Mouse (Mus musculus) urinary bladder, postnatal 36 days (tissue): ENCODE results near the gene Alpk1.
"Not testable (repeated sequence)": the region's sequence is repeated elsewhere in the genome, so short reads cannot be mapped to it uniquely, and the experiment has no call there.

ENCODE experiments used
- DNase-seq, 2 experiments: peaks; one replicate each; pipeline ENCODE4 v3.0.0; 2022; ENCODE audit warnings: low spot score in 2 of 2, mixed read lengths in 1 of 2

Gene Alpk1

DNA sequence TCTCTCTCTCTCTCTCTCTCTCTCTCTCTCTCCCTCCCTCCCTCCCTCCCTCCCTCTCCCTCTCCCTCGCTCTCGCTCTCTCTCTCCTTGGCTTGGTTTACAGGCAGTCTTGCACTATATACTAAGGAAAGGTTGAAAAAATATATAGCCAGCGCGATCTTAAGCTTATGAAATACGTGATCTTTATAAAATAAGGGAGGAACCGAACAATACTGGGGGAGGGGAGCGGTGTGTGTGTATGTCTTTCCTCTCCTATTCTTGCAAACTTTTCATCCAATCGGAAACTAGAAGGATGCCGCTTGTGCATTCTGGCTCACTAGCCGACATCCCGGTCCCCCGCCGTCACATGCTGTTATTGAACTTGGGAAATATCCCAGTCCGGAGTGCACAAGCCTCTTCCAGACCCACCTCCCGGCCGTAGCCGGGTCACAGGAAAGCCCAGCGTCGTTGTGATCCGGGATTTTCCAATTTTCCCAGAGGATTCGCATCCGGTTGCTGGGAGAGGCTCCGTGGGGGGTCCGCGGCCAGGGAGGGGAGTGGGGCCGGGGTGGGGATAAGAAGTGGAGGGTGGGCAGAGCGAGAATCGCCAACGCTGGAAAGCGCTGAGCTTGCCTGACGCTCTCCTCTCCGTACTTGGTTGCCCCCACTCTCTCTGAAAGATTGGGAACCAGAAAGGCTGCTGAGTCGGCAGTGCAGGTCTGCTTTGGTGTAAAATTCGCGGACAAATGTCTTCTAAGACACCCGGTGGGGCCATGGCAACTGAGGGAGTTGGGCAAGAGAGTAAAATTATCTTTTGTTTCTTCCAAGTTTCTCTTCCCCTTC, 10.1 kb upstream of the Alpk1 start:
- DNase-seq, result peak in 1 of 2 experiments; percentile 13

DNA sequence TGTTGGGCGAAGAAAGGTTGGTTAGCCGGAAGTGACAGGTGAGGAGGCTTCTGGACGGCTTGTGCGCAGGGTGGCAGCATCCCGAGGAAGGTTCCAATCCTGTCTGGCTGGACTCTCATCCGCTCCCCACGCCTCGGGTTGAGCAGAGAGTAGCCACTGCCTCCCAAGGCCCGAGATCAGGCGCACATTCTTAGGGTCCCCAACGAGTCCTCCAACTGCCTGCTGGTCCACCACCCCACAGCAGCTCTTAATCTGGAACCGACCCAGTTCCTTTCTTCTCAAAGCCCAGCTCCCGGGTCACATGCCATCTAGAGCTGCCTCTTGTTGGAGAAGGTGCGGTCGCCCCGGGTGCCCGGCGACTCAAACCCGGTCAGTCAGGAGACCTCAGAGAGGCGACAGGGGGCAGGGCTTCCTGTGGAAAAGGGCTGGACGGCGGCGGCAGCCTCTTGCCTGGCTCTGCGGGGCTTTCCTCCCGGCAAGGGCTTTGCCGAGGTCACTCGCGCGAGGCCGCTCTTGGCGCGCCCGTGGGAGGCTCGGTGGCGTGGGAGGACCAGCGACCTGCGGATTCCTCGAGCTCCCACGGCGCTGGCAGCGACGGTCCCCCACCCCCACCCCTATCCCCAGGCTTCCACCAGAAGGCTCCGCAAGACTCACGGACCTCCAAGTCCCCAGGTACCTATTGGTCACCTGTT, 9.3 kb upstream of the Alpk1 start, which contains the start of gene Tifa:
Gene Tifa, plus strand, starts transcription at position 306 of the 692 bp plus-strand sequence.
- peak; percentile 59 to 67 for DNase-seq

DNA sequence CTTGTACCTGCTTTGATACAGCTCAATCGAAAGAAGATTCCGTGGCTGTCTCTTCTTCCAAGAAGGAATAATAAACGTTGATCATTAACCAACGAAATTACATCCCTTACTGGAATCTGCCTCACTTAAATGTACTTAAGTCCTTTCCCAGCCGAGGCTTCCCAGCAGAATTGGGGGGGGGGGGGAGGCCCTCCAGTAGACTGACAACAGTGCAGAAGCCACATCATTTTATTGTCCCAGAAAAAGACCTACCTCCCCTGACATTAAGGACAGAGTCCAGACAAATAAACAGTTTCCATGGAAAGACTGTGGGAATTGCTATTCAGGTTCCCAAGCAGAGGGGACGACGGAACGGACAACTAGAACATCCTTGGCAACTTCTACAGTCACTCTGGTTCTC, 8.6 kb upstream of the Alpk1 start:
- no peak for DNase-seq

DNA sequence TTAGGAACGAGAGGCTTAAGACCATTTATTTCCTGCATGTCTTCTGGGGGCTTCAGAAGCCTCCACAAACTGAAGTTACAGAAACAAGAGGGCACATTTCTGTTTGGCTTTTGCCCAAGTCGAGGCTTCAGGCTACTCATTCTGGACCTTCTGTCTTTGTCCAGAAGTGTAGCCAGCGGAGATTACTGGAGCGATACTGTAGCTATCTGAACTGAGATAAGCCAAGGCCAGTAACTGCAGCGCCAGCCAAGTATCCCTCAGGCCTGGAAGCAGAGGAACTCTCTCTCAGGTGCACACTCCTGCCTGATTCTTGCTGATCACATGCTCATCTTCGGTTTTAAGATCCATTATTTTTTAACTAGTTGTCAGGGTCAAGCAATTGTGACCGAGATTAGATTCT, 7.7 kb upstream of the Alpk1 start:
- DNase-seq, result no peak

DNA sequence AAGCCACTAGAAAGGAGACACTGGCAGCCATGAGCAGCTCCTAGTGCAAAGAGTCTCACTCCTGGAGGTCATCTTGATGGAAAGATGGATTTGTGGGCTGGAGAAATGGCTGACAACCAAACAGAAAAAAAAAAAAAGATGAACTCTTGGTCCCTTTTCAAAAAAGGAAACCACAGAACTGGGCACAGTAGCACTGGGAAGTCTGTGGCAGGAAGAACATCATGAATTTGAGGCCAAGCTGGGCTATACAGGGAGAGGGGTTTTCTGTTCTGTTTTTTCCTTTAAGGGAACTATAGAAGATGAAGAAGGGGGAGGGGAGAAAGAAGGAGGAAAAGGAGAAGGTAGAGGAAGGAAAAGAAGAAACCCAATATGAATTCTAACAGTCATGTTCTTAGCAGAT, 6.7 kb upstream of the Alpk1 start:
- DNase-seq, result no peak

DNA sequence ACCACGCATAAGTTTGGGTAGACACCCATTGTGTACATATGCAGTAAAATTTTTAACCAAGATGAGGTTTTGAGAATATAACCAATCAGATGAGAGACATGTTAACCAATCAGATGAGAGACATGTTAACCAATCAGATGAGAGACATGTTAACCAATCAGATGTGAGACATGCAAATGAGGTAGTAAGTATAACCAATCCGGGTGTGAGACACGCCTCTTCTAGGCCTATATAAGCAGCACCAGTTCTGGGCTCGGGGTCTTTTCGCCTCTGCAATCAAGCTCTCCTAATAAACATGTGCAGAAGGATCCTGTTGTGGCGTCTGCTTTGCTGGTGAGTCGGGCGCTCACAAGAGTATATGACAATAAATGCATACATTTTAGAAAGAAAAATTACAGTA, 3.4 kb upstream of the Alpk1 start:
- not testable (repeated sequence) for DNase-seq

DNA sequence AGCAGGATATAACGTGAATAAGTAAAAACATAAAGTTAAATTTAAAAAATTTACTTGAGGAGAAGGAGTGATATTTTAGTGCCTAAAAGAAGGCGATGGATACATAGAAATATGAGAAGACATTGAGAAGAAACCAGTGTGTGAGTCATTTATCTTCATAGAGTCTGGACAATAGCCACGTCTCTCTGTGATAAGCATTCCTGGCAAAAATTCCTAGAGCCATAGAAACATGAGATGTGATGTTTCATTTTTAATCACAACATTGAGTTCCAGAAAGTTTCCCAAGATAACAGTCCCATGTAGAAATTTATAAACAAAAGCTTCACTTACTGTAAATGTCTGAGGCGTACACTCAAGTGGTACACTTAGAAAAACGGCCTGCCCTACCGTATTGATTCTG, 2.6 kb upstream of the Alpk1 start:
- no peak for DNase-seq

DNA sequence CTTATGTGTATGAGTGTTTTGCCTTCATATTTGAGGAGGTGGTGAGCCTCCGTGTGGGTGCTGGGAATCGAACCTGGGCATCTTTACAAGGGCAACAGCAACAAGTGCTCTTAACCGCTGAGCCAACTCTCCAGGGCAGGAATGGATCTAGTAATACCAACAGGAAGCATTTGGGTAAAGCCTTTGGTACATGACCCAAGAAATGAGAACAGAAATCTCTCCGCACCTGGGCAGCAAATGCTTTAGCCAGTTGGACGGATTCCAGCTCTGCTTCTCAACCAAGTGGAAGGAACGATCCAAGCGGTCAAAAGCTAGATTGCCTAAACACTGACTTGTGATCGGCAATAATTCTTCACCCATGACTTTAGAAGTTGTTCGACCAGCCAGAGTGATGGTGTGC, 594 bp upstream of the Alpk1 start:
- DNase-seq, result no peak

DNA sequence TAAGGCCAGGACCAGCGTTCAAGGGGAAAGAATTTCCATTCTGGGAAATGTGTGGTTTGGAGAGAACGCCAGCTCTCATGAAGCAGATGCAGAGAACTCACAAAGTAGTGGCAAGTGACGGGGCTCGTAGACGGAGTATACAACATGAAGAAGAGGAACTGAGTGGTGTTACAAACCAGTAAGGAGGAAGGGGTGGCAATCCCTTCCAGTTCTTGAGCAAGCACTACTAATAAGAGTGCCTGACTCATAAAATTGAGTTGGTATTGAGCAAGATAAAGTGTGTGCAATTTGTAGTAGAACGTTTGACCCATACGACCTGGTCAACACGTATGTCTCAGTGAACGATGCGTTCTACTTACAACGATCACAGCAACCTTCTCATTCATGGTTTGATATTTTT, 11.2 kb downstream of the Alpk1 start:
- DNase-seq, result no peak

DNA sequence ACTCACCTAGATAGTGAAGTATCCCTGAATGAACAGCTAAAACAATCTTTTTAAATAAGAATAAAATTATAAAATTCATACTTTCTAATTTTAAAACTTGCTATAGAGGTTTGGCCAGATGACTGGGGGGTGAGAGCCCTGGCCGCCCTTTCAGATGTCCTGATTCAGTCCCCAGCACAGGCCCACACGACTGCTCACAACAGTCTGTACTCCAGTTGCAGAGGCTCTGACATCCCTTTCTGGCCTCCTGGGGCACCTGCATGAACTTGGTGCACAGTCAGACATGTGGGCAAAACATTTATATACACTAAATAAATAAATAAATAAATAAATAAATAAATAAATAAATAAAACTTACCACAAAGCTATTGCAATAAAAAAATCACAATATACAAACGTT, 14.4 kb downstream of the Alpk1 start:
- no peak for DNase-seq

DNA sequence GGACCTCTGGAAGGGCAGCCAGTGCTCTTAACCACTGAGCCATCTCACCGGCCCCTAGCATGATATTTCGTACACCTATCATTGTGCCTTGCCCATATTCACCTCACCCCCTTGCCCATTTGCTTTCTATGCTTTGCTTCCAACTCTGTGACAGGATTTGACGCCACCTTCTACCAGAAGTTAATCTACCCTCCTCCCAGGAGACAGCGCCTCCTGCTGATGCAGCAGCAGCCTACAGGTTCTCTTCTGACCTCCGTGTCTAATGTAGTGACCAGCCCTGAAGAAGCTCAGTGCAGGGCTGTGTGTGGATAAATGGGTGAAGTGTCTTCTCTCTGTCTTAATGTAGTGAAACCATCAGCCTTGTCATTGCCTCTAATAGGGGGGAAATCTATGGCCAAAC, 15.8 kb downstream of the Alpk1 start:
- DNase-seq, result no peak

DNA sequence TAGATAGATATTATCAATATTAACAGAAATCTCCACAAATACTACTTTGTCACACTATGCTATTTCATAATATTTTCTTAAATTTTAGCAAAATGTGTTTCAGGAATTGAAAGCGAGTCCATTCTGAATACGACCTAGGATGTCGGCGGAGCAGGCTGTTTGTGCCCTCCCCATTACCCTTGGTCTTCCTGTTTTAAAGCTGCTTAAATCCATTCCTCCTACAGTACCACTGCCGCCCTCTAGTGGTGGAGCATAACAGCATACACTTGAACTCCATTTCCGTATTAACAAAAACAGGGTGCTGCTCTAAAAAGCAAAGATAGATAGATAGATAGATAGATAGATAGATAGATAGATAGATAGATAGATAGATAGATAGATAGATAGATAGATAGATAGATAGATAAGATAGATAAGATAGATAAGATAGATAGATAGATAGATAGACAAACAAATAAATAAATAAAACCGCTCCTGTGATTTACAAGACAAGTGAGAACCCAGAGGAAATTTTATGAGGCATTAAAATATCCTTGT, 17.2 kb downstream of the Alpk1 start:
- DNase-seq, result peak; percentile 60 to 68

DNA sequence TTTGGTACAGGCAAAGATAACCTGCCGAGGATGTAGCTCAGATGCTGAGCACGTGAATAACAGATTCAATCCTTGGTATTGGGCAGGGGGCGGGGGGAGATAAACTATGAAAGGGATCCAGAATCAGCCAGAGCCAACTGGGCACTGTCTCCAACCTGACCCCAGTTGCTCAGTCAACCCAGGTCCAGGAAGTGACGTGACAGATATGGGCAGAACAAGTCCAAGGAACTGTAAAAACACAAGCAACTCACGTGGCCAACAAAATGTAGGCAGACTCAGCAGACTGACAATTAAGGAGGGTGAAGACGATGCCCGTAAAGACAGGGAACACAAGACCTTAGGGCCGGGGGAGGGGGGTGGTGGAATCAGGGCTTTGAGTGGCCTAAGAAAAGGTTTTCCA, 17.9 kb downstream of the Alpk1 start:
- DNase-seq, result no peak

DNA sequence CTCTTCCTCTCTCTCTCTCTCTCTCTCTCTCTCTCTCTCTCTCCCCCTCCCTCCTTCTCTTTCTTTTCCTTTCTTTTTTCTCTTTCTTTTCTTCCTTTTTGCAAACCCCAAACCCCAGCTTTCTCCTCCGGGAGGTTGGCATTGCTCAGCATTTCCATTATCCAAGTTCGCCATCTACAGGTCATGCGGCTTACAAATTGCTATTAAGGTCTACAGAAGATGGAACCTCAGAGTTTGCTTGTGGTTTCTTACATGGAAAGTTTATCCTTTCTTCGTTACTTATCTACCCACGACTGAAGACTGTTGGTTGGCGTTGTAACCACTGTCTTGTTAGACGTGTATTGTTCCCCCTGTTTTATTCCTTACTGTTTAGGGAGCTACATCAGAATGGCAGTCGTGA, 21.1 kb downstream of the Alpk1 start:
- DNase-seq, result peak in 1 of 2 experiments; percentile 27

DNA sequence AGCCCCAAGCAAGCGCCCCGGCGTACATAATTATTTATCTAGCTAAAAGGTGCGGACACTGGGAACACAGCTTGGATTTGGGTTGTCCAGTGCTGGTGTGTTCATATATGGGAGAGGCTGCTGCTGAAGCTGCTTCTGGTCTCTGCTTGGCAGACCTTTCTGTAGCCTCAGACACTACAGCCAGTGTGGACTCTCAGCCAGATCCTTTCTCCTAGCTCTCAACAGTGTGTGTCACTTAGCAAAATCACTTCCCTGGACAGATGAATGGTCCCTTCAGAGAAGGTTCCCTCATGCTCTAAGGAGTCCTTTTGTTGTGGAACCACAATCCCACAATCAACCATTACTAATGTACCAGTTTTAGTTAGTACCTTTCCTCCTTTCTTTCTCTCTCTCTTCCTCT, 21.5 kb downstream of the Alpk1 start:
- no peak for DNase-seq

DNA sequence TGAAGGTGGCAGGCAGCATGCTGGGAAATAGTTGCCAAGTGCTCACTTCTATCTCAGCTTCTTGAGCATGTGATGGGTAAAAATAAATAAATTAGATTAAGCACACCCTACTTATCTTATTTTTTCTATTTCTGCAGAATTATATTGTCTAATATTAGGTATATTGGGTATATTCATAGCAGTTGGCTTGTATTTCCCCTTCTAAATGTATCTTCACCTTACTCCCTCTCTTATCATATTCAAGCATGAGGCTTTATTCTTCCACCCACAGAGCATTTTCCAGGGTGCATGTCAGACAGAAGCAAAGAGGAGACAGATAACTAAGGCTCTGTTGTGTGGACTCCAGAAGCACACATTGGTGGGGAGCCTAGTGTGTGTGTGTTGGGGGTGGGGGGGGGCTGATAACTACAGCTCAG, 22.4 kb downstream of the Alpk1 start:
- DNase-seq, result no peak

DNA sequence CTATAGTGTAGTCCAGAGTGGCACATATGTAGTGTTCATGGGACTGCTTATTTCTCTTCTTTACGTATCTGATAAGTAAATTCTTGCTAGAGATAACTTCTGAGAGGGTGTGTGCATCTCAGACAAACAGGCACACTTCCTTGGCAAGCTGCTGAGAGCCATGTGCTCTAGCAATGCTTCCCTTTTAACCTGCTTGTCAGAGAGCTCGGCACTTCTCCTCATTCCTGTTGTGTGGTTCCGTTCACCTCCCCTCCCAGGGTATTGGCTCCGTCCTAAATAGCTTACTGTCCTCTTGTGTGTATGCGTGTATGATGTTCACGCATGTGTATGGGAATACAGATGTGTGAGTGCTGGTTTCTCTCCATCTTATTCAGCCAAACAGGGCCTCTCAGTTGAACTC, 23.9 kb downstream of the Alpk1 start:
- no peak for DNase-seq

DNA sequence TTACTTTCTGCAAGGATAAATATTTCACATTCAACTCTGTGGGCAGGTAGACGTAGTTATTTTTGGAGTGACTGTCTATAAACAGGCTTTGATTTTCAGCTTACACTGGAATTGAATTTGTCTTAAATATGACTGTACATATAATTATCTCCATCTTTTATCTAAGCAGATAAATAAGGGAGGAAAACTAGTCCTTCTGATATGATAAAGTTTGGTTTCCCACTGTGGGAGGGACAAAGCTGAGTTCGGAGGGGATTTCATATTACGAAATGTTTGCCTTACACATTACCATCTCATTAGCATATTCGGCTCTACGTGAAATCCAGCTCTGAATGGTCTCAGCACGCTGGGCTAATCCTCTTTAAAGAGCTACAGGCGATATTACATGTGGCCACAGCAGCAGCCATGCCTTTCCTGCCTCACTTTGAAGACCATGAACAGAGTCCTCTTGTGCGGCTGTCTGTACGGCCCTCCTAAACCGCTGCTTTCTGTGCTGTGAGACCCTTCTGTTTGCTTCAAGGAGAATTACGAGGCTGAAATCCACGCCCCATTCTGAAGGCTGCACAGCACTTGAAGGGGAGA, 30.3 kb downstream of the Alpk1 start:
- DNase-seq, result no peak

DNA sequence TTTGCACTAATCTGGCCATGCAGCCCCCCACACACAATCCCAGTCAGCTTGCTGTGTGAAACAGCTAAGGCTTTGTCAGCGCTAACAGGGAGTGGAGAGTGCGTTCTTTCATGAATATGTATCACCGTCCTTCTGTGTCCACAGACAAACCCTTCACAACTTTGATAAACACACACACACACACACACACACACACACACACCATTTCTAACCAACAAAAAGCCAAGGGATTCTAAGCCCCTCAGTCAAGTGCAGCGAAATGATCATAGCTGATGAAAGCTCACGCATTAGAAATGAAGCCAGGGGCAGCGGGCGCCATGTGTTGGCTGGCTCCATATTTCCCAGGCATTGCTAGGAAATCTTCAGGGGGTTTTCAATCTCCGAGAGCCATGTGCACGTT, 31.1 kb downstream of the Alpk1 start:
- DNase-seq, result no peak

DNA sequence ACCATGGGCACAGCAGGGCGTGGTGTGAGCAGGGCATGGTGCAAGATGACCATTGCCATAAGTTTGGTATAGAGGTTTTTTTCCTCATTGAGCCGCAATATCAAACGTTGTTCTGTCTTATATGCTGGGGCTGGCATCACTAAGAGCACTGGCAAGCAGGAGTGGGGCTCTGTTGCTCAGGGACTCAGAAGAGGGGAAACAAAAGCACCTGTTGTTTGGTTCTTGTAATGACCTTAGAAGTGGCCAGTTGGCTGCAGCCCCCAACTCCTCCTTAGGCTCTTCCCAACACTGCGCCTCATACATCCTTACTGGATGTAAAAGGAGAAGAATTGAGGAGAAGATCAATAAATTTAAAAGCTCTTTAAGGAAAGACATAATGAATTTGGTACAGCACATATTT, 31.7 kb downstream of the Alpk1 start:
- no peak for DNase-seq

DNA sequence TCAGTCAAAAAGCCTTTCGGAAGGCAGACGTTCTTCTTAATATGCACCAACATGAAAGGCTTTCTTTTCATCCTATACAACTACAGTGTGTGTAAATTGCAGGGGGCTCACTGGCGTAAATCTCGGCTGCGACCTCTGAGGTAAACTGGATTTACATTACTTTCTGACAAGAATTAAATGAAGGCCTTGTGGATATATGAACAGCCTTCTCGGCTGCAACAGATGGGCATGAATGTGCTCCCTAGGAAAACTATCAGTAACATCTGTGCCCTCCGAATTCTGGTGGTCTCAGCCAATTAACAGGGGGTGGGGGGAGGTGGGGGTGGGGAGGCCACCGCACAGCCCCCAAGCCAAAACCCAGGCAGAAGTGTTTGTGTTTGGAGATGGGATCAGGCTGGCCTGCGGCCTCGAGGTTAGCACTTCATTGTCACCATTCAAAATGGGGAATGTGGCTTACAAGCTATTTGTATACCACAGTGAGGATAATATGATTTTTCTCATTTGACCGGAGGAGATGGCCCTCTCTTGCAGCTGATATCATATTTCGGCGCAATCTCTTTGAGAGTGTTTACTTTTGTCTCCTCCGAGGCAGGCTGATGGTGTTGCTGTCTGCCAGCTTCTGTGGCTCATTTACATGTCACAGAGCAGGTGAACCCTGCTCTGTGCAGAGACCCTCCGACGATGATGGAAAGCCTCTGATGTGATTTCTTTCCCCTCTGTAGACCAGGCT, 34.3 kb downstream of the Alpk1 start:
- DNase-seq, result no peak

DNA sequence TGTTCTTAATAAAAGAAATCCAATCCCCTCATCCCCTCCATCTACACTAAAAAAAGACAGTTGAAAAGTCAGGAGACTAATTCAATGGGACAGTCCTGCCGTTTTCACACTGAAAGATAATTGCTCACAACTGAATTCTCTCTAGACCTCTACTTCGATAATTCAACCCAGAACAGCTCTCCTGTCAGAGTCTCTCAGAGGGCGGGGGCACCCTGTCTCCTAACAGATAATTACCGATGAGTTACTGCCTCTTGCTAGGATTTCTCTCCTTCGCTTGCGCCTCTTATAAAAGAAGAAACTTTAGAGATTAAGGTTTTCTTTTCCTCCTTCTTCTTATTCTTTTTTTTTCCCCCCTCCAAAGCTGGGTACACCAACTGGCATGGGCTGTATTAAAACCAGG, 34.8 kb downstream of the Alpk1 start:
- no peak for DNase-seq
